Mouse (Mus musculus): ENCODE measurements at regions not wholly inside any gene's neighbourhood (a gene's known extent, or its start where the extent isn't known, plus 50 kb on each side); places are given as distances from the start of the nearest gene placed in this dataset.

GRCm38 (mm10) chr1:34742234-34742633 lies 100.6 kb downstream of the Fam168b start:
- 80% methylated on average over 2 of the region's 2 CpGs for WGBS
- no peak for DNase-seq
- TF ChIP-seq POLR2A (IDR thresholded peaks at IDR 0.05; ENCODE audit: borderline replicate concordance, insufficient read depth, low read length) (no peak), CTCF (IDR thresholded peaks at IDR 0.05; ENCODE audit: borderline replicate concordance, insufficient read depth, low read depth, low read length) (no peak)
- Histone ChIP-seq H3K27me3 (ENCODE audit: control insufficient read depth, insufficient read depth, low read length) (no peaks in the 10 kb centered on the region), H3K4me1 (ENCODE audit: control insufficient read depth, insufficient read depth, low read length) (0 out of 2 replicates have a peak, but pooled peaks cover 4% of the 10 kb centered on the region), H3K4me3 (replicated peaks; ENCODE audit: insufficient read depth, low read depth, low read length) (no peak overlapping the region), H3K27ac (ENCODE audit: insufficient read depth, low read length) (no peak overlapping the region)

- DNase-seq, result peak; percentile 32 to 45
- Histone ChIP-seq H3K27ac (ENCODE audit: insufficient read depth, low read length) (no peak overlapping the region), H3K4me1 (ENCODE audit: control insufficient read depth, insufficient read depth, low read length) (peaks cover 15% of the 10 kb centered on the region; the same call in 1 of the 2 replicates), H3K27me3 (ENCODE audit: control insufficient read depth, insufficient read depth, low read length) (no peaks in the 10 kb centered on the region), H3K4me3 (replicated peaks; ENCODE audit: insufficient read depth, low read depth, low read length) (no peak overlapping the region)
- 16% methylated on average over 6 of the region's 6 CpGs for WGBS
- TF ChIP-seq CTCF (IDR thresholded peaks at IDR 0.05; ENCODE audit: borderline replicate concordance, insufficient read depth, low read depth, low read length) (no peak), POLR2A (IDR thresholded peaks at IDR 0.05; ENCODE audit: borderline replicate concordance, insufficient read depth, low read length) (no peak)
These were observed 97.0 kb downstream of the Fam168b start for GRCm38 (mm10) chr1:34745881-34746280.

GRCm38 (mm10) chr1:34749161-34750040 lies 93.5 kb downstream of the Fam168b start:
- peak overlapping the region; percentile 59 for H3K4me3 ChIP-seq (replicated peaks; ENCODE audit: insufficient read depth, low read depth, low read length)
- whole genome bisulfite sequencing, result 11% methylated on average over 14 of the region's 14 CpGs
- peak overlapping the region; percentile 63 for H3K27ac ChIP-seq (ENCODE audit: insufficient read depth, low read length)
- H3K27me3 ChIP-seq (ENCODE audit: control insufficient read depth, insufficient read depth, low read length), result no peaks in the 10 kb centered on the region
- DNase-seq, result peak; percentile 59 to 71
- TF ChIP-seq POLR2A (IDR thresholded peaks at IDR 0.05; ENCODE audit: borderline replicate concordance, insufficient read depth, low read length) (no peak; the same call in 1 of the 2 replicates), CTCF (IDR thresholded peaks at IDR 0.05; ENCODE audit: borderline replicate concordance, insufficient read depth, low read depth, low read length) (no peak)
- H3K4me1 ChIP-seq (ENCODE audit: control insufficient read depth, insufficient read depth, low read length), result peaks cover 21% of the 10 kb centered on the region; the same call in 1 of the 2 replicates

GRCm38 (mm10) chr1:34750061-34751054 lies 92.5 kb downstream of the Fam168b start:
- TF ChIP-seq POLR2A (IDR thresholded peaks at IDR 0.05; ENCODE audit: borderline replicate concordance, insufficient read depth, low read length), result peak; percentile 57; the same call in 1 of the 2 replicates
- no peak for TF ChIP-seq CTCF (IDR thresholded peaks at IDR 0.05; ENCODE audit: borderline replicate concordance, insufficient read depth, low read depth, low read length)
- peak; percentile 70 to 77 for DNase-seq
- under 1% methylated on average over 100 of the region's 108 CpGs for WGBS
- Histone ChIP-seq H3K27me3 (ENCODE audit: control insufficient read depth, insufficient read depth, low read length) (no peaks in the 10 kb centered on the region), H3K4me1 (ENCODE audit: control insufficient read depth, insufficient read depth, low read length) (peaks cover 21% of the 10 kb centered on the region; the same call in 1 of the 2 replicates), H3K27ac (ENCODE audit: insufficient read depth, low read length) (peak overlapping the region; percentile 86), H3K4me3 (replicated peaks; ENCODE audit: insufficient read depth, low read depth, low read length) (peak overlapping the region; percentile 59)

GRCm38 (mm10) chr1:34751128-34751527 lies 91.7 kb downstream of the Fam168b start:
- peaks cover 16% of the 10 kb centered on the region; the same call in 1 of the 2 replicates for H3K4me1 ChIP-seq (ENCODE audit: control insufficient read depth, insufficient read depth, low read length)
- 1% methylated on average over 6 of the region's 6 CpGs for WGBS
- H3K27ac ChIP-seq (ENCODE audit: insufficient read depth, low read length), result 0 out of 2 replicates have a peak overlapping the region, but pooled peaks have one; percentile 23
- peak overlapping the region; percentile 59 for H3K4me3 ChIP-seq (replicated peaks; ENCODE audit: insufficient read depth, low read depth, low read length)
- TF ChIP-seq CTCF (IDR thresholded peaks at IDR 0.05; ENCODE audit: borderline replicate concordance, insufficient read depth, low read depth, low read length), result no peak
- TF ChIP-seq POLR2A (IDR thresholded peaks at IDR 0.05; ENCODE audit: borderline replicate concordance, insufficient read depth, low read length), result no peak
- H3K27me3 ChIP-seq (ENCODE audit: control insufficient read depth, insufficient read depth, low read length), result no peaks in the 10 kb centered on the region
- DNase-seq, result peak; percentile 30 to 58

DNA sequence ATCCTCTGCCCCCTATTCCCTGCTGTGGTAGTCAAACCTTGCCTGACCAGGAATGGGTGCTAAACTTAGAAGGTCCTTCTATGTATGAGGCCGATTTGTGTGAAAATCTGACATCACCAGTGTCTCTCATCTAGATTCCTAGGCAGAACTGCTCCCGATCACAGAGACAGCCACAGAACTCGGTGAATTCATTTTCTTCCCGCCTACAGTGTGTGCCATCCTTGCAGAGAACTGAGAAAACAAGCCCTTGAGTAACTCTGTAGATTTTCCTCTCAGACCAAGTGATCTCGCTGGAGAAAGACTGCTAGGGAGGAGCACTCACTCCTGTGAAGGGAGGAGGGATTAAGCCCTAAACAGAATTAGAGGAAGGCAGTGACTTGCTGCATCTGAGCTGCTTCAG lies 89.3 kb downstream of the Fam168b start:
- WGBS, result 69% methylated on average over 5 of the region's 5 CpGs
- no peak for DNase-seq
- Histone ChIP-seq H3K27me3 (ENCODE audit: control insufficient read depth, insufficient read depth, low read length) (no peaks in the 10 kb centered on the region), H3K27ac (ENCODE audit: insufficient read depth, low read length) (no peak overlapping the region), H3K4me1 (ENCODE audit: control insufficient read depth, insufficient read depth, low read length) (peaks cover 19% of the 10 kb centered on the region; the same call in 1 of the 2 replicates), H3K4me3 (replicated peaks; ENCODE audit: insufficient read depth, low read depth, low read length) (no peak overlapping the region)
- TF ChIP-seq POLR2A (IDR thresholded peaks at IDR 0.05; ENCODE audit: borderline replicate concordance, insufficient read depth, low read length), result no peak
- TF ChIP-seq CTCF (IDR thresholded peaks at IDR 0.05; ENCODE audit: borderline replicate concordance, insufficient read depth, low read depth, low read length), result no peak

- no peak overlapping the region for H3K4me3 ChIP-seq (replicated peaks; ENCODE audit: insufficient read depth, low read depth, low read length)
- 94% methylated on average over 4 of the region's 4 CpGs for WGBS
- TF ChIP-seq POLR2A (IDR thresholded peaks at IDR 0.05; ENCODE audit: borderline replicate concordance, insufficient read depth, low read length) (no peak), CTCF (IDR thresholded peaks at IDR 0.05; ENCODE audit: borderline replicate concordance, insufficient read depth, low read depth, low read length) (no peak)
- peaks cover 3% of the 10 kb centered on the region; the same call in 1 of the 2 replicates for H3K4me1 ChIP-seq (ENCODE audit: control insufficient read depth, insufficient read depth, low read length)
- no peak overlapping the region for H3K27ac ChIP-seq (ENCODE audit: insufficient read depth, low read length)
- no peaks in the 10 kb centered on the region for H3K27me3 ChIP-seq (ENCODE audit: control insufficient read depth, insufficient read depth, low read length)
- no peak for DNase-seq
These were observed 82.3 kb downstream of the Fam168b start for GRCm38 (mm10) chr1:34760547-34760946.
